Mouse (Mus musculus): ENCODE measurements around the gene Hoxd3.

Gene Hoxd3

GRCm38 (mm10) chr2:74746298-74746921, 34.7 kb downstream of the Hoxd3 start:
- DNase-seq (ENCODE audit: low spot score) = no peak

GRCm38 (mm10) chr2:74747006-74747405, 35.3 kb downstream of the Hoxd3 start:
- DNase-seq (ENCODE audit: low spot score) = no peak

GRCm38 (mm10) chr2:74747661-74748141, 36.0 kb downstream of the Hoxd3 start:
- DNase-seq (ENCODE audit: low spot score) = no peak

GRCm38 (mm10) chr2:74748436-74748995, 36.8 kb downstream of the Hoxd3 start:
- no peak for DNase-seq (ENCODE audit: low spot score)

GRCm38 (mm10) chr2:74749337-74750121, 37.8 kb downstream of the Hoxd3 start:
- peak; percentile 62 for DNase-seq (ENCODE audit: low spot score)

GRCm38 (mm10) chr2:74750731-74751250, 39.1 kb downstream of the Hoxd3 start:
- no peak for DNase-seq (ENCODE audit: low spot score)

- no peak for DNase-seq (ENCODE audit: low spot score)
These were observed 40.1 kb downstream of the Hoxd3 start for GRCm38 (mm10) chr2:74751861-74752260.

GRCm38 (mm10) chr2:74752431-74753174, 40.9 kb downstream of the Hoxd3 start:
- DNase-seq (ENCODE audit: low spot score) = no peak

GRCm38 (mm10) chr2:74753175-74753523, 41.4 kb downstream of the Hoxd3 start:
- no peak for DNase-seq (ENCODE audit: low spot score)

GRCm38 (mm10) chr2:74753711-74754110, 42.0 kb downstream of the Hoxd3 start:
- no peak for DNase-seq (ENCODE audit: low spot score)

- DNase-seq (ENCODE audit: low spot score) = no peak
These were observed 48.4 kb downstream of the Hoxd3 start for GRCm38 (mm10) chr2:74760146-74760545.

- no peak for DNase-seq (ENCODE audit: low spot score)
These were observed 50.2 kb downstream of the Hoxd3 start for GRCm38 (mm10) chr2:74761941-74762340.

- peak; percentile 56 for DNase-seq (ENCODE audit: low spot score)
These were observed 51.0 kb downstream of the Hoxd3 start, which contains the start of gene Hoxd1 for GRCm38 (mm10) chr2:74762522-74763244. Gene Hoxd1, plus strand, starts transcription at chr2:74762980.

- no peak for DNase-seq (ENCODE audit: low spot score)
These were observed 51.6 kb downstream of the Hoxd3 start for GRCm38 (mm10) chr2:74763245-74763735.

GRCm38 (mm10) chr2:74763976-74764375, 52.2 kb downstream of the Hoxd3 start:
- no peak for DNase-seq (ENCODE audit: low spot score)

GRCm38 (mm10) chr2:74774359-74774758, 62.6 kb downstream of the Hoxd3 start:
- DNase-seq (ENCODE audit: low spot score) = no peak

GRCm38 (mm10) chr2:74777536-74778275, 66.0 kb downstream of the Hoxd3 start:
- DNase-seq (ENCODE audit: low spot score) = no peak

GRCm38 (mm10) chr2:74781386-74781785, 69.7 kb downstream of the Hoxd3 start:
- no peak for DNase-seq (ENCODE audit: low spot score)

GRCm38 (mm10) chr2:74795531-74795930, 83.8 kb downstream of the Hoxd3 start:
- no peak for DNase-seq (ENCODE audit: low spot score)
